Mouse (Mus musculus) MEL (cell line): ENCODE data around the gene Fbxo3. TPM values are rescaled to one million over a fixed set of nuclear protein-coding genes. Genes with fewer than 3 reads are reported as not detected.
"Not testable (repeated sequence)": the region's sequence is repeated elsewhere in the genome, so short reads cannot be mapped to it uniquely, and the experiment has no call there.

Experiments used
- DNase-seq: peaks from one replicate; pipeline ENCODE4 v3.0.0; 2011; ENCODE audit warnings: low read depth, low spot score
- H3K27ac ChIP-seq: 2 replicates; pipeline ENCODE4 v1.5.1; 2012; ENCODE audit warnings: low read depth, mild to moderate bottlenecking, control low read depth, low read length, moderate library complexity; ENCODE audit not compliant: control insufficient read depth
- H3K27me3 ChIP-seq, 2 experiments: fragments of 150-350 bp in 1 of 2; sonication (generic) in 1 of 2; 2 replicates each; pipeline ENCODE4 v1.6.1; 2012; ENCODE audit warnings: low read length in 2 of 2, mild to moderate bottlenecking in 2 of 2, improper control_type of control experiment in 1 of 2, moderate library complexity in 1 of 2; ENCODE audit not compliant: insufficient read depth in 2 of 2, control insufficient read depth in 1 of 2
- H3K36me3 ChIP-seq, 2 experiments: 2 replicates each; pipeline ENCODE4 v1.6.1; 2012 to 2014; ENCODE audit warnings: low read length in 2 of 2, improper control_type of control experiment in 1 of 2, inconsistent platforms in 1 of 2, mild to moderate bottlenecking in 1 of 2; ENCODE audit not compliant: insufficient read depth in 2 of 2, control insufficient read depth in 1 of 2
- H3K4me1 ChIP-seq, 2 experiments: fragments of 150-350 bp in 1 of 2; sonication (generic) in 1 of 2; 2 replicates each; pipeline ENCODE4 v1.6.1; 2012; ENCODE audit warnings: low read length in 2 of 2, improper control_type of control experiment in 1 of 2, mild to moderate bottlenecking in 1 of 2; ENCODE audit not compliant: insufficient read depth in 2 of 2, control insufficient read depth in 1 of 2
- H3K4me3 ChIP-seq, 2 experiments: fragments of 150-350 bp in 1 of 2; sonication (generic) in 1 of 2; 2 replicates each; pipeline ENCODE4 v1.5.1; 2012; ENCODE audit warnings: low read depth in 2 of 2, low read length in 2 of 2, mild to moderate bottlenecking in 2 of 2, moderate library complexity in 2 of 2, control low read depth in 1 of 2, improper control_type of control experiment in 1 of 2; ENCODE audit not compliant: control insufficient read depth in 1 of 2, insufficient read depth in 1 of 2
- H3K79me2 ChIP-seq: 2 replicates; pipeline ENCODE4 v1.6.1; 2012; ENCODE audit warnings: mild to moderate bottlenecking, low read length, moderate library complexity; ENCODE audit not compliant: control insufficient read depth, poor library complexity, insufficient read depth
- H3K9ac ChIP-seq: 2 replicates; pipeline ENCODE4 v1.6.1; 2012; ENCODE audit warnings: low read depth, mild to moderate bottlenecking, control low read depth, low read length, moderate library complexity; ENCODE audit not compliant: control insufficient read depth, poor library complexity, severe bottlenecking
- H3K9me3 ChIP-seq: fragments of 150-350 bp; sonication (generic); replicated peaks from 2 replicates; pipeline ENCODE4 v1.6.1; 2012; ENCODE audit warnings: mild to moderate bottlenecking, low read length, improper control_type of control experiment, moderate library complexity; ENCODE audit not compliant: insufficient read depth
- BHLHE40 ChIP-seq: IDR thresholded peaks from 2 replicates; pipeline ENCODE4 v1.6.1; 2012; ENCODE audit warnings: low read depth, mild to moderate bottlenecking, inconsistent platforms, low read length, improper control_type of control experiment, borderline replicate concordance
- CHD1 ChIP-seq: IDR thresholded peaks from 2 replicates; pipeline ENCODE4 v1.6.1; 2012; ENCODE audit warnings: low read depth, mild to moderate bottlenecking, inconsistent platforms, low read length, improper control_type of control experiment
- CHD2 ChIP-seq: IDR thresholded peaks from 2 replicates; pipeline ENCODE4 v1.6.1; 2011; ENCODE audit warnings: low read length, improper control_type of control experiment
- CTCF ChIP-seq, 3 experiments: IDR thresholded peaks in 2 of 3; conservative IDR thresholded peaks in 1 of 3; 2 replicates each; pipeline ENCODE4 v1.5.1; 2011 to 2012; ENCODE audit warnings: low read length in 3 of 3, low read depth in 2 of 3, mild to moderate bottlenecking in 2 of 3, improper control_type of control experiment in 1 of 3, inconsistent platforms in 1 of 3, mixed read lengths in 1 of 3, moderate library complexity in 1 of 3; ENCODE audit not compliant: control insufficient read depth in 1 of 3, insufficient read depth in 1 of 3, poor library complexity in 1 of 3, severe bottlenecking in 1 of 3
- ELF1 ChIP-seq: IDR thresholded peaks from 2 replicates; pipeline ENCODE4 v1.6.1; 2014; ENCODE audit warnings: low read depth, mild to moderate bottlenecking, inconsistent platforms, low read length, improper control_type of control experiment, moderate library complexity
- GABPA ChIP-seq: IDR thresholded peaks from 2 replicates; pipeline ENCODE4 v1.6.1; 2012; ENCODE audit warnings: low read depth, mild to moderate bottlenecking, inconsistent platforms, low read length, improper control_type of control experiment, moderate library complexity
- KAT2A ChIP-seq: conservative IDR thresholded peaks from 2 replicates; pipeline ENCODE4 v1.6.1; 2012; ENCODE audit warnings: low read depth, low read length, improper control_type of control experiment, inconsistent platforms
- MAFK ChIP-seq: IDR thresholded peaks from 2 replicates; pipeline ENCODE4 v1.6.1; 2011; ENCODE audit warnings: low read depth, mild to moderate bottlenecking, low read length, improper control_type of control experiment, borderline replicate concordance
- MAZ ChIP-seq: IDR thresholded peaks from 2 replicates; pipeline ENCODE4 v1.6.1; 2012; ENCODE audit warnings: low read depth, mild to moderate bottlenecking, inconsistent platforms, low read length, improper control_type of control experiment
- MEF2A ChIP-seq: IDR thresholded peaks from 2 replicates; pipeline ENCODE4 v1.6.1; 2014; ENCODE audit warnings: low read depth, mild to moderate bottlenecking, inconsistent platforms, low read length, improper control_type of control experiment; ENCODE audit not compliant: poor library complexity, insufficient replicate concordance, severe bottlenecking; ENCODE audit errors: extremely low read depth
- MXI1 ChIP-seq: IDR thresholded peaks from 2 replicates; pipeline ENCODE4 v1.6.1; 2011; ENCODE audit warnings: mild to moderate bottlenecking, low read depth, low read length, improper control_type of control experiment
- NRF1 ChIP-seq: IDR thresholded peaks from 2 replicates; pipeline ENCODE4 v1.6.1; 2014; ENCODE audit warnings: low read depth, mild to moderate bottlenecking, inconsistent platforms, low read length, improper control_type of control experiment, moderate library complexity; ENCODE audit not compliant: poor library complexity, insufficient read depth, severe bottlenecking
- POLR2A ChIP-seq, 2 experiments: IDR thresholded peaks; 2 replicates each; pipeline ENCODE4 v1.6.1; 2011 to 2012; ENCODE audit warnings: low read length in 2 of 2, mild to moderate bottlenecking in 2 of 2, control low read depth in 1 of 2, improper control_type of control experiment in 1 of 2, low read depth in 1 of 2, moderate library complexity in 1 of 2; ENCODE audit not compliant: control insufficient read depth in 1 of 2, insufficient read depth in 1 of 2, poor library complexity in 1 of 2
- POLR2AphosphoS2 ChIP-seq: IDR thresholded peaks from 2 replicates; pipeline ENCODE4 v1.6.1; 2011; ENCODE audit warnings: low read length, improper control_type of control experiment
- POLR2AphosphoS5 ChIP-seq: IDR thresholded peaks from 2 replicates; pipeline ENCODE4 v1.6.1; 2012; ENCODE audit warnings: low read depth, borderline replicate concordance, mild to moderate bottlenecking, inconsistent platforms, low read length, moderate library complexity, mixed read lengths
- TAL1 ChIP-seq: IDR thresholded peaks from 2 replicates; pipeline ENCODE4 v1.6.1; 2012; ENCODE audit warnings: mild to moderate bottlenecking, inconsistent platforms, low read length, moderate library complexity, mixed read lengths
- TBP ChIP-seq: IDR thresholded peaks from 2 replicates; pipeline ENCODE4 v1.8.0; 2011; ENCODE audit warnings: low read depth, low read length, improper control_type of control experiment
- TCF12 ChIP-seq: IDR thresholded peaks from 2 replicates; pipeline ENCODE4 v1.6.1; 2014; ENCODE audit warnings: low read depth, mild to moderate bottlenecking, inconsistent platforms, low read length, improper control_type of control experiment, moderate library complexity
- UBTF ChIP-seq: IDR thresholded peaks from 2 replicates; pipeline ENCODE4 v1.6.1; 2012; ENCODE audit warnings: low read depth, mild to moderate bottlenecking, inconsistent platforms, low read length, improper control_type of control experiment, moderate library complexity, borderline replicate concordance; ENCODE audit not compliant: insufficient read depth
- USF2 ChIP-seq, 2 experiments: IDR thresholded peaks; 2 replicates each; pipeline ENCODE4 v1.6.1; 2011 to 2012; ENCODE audit warnings: improper control_type of control experiment in 2 of 2, low read length in 2 of 2, borderline replicate concordance in 1 of 2, inconsistent platforms in 1 of 2, low read depth in 1 of 2, mild to moderate bottlenecking in 1 of 2; ENCODE audit not compliant: insufficient read depth in 1 of 2
- ZC3H11A ChIP-seq: IDR thresholded peaks from 2 replicates; pipeline ENCODE4 v1.6.1; 2012; ENCODE audit warnings: low read depth, mild to moderate bottlenecking, inconsistent platforms, low read length, improper control_type of control experiment
- ZKSCAN1 ChIP-seq: IDR thresholded peaks from 2 replicates; pipeline ENCODE4 v1.6.1; 2012; ENCODE audit warnings: low read depth, mild to moderate bottlenecking, inconsistent platforms, low read length, improper control_type of control experiment, moderate library complexity
- ZMIZ1 ChIP-seq: IDR thresholded peaks from 2 replicates; pipeline ENCODE4 v1.6.1; 2012; ENCODE audit warnings: low read depth, mild to moderate bottlenecking, inconsistent platforms, low read length, improper control_type of control experiment, moderate library complexity
- polyA plus RNA-seq, 2 experiments: library from polyadenylated mRNA; stranded (reverse) in 1 of 2; unstranded in 1 of 2; fragments of >175 nt in 1 of 2; fragments of >200 nt in 1 of 2; gene quantifications; 2 replicates each; pipeline versions ENCODE4 v1.2.1 to v1.2.4; 2012; ENCODE audit warnings: low replicate concordance in 2 of 2, low read depth in 1 of 2; ENCODE audit not compliant: insufficient read length in 2 of 2, insufficient read depth in 1 of 2, missing spikeins in 1 of 2
- total RNA-seq: library from RNA; depleted of rRNA; stranded (reverse); fragments of 300-350 nt; gene quantifications from 2 replicates; pipeline ENCODE4 v1.2.3, GENCODE M21; 2012

The Fbxo3 gene
- total and polyA plus RNA-seq, 3 experiments: 30.9 to 55.4 (median 41.9) TPM

DNA sequence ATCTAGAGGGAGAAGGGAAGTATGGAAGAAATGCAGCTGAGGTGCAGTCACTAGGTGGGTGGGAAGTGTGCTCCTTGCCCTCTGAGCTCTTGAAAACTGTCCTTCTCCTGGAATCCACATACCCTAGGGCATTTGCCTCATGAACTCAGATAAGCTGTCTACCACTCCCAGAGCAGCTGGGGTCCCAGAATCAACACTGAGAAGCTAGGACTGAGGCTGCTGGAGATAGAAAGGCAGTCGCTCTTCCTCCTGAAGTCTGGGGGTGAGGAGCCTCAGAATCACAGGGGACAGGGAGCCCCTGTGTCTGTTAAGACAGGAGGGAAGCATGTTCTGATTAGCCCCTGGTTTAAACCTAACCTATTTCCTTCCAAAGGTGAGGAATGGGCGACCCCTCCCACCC, 82.0 kb downstream of the Fbxo3 start:
- Histone ChIP-seq H3K9me3 (no peaks in the 10 kb centered on the region), H3K27ac (no peak overlapping the region), H3K36me3 (peaks cover 0 to 7% of the 10 kb centered on the region in 2 experiments; a peak in 2 of 4 replicates), H3K27me3 (no peaks in the 10 kb centered on the region), H3K79me2 (no peaks in the 10 kb centered on the region), H3K9ac (no peak overlapping the region), H3K4me1 (peaks cover 0 to 18% of the 10 kb centered on the region in 2 experiments; a peak in 3 of 4 replicates), H3K4me3 (no peak overlapping the region)
- DNase-seq: no peak
- no peak for TF ChIP-seq TCF12
- no peak for TF ChIP-seq KAT2A
- no peak for TF ChIP-seq GABPA
- TF ChIP-seq CHD1: no peak
- no peak for TF ChIP-seq ZC3H11A
- no peak for TF ChIP-seq USF2 (IDR thresholded peaks at IDR 0.05; ENCODE audit: borderline replicate concordance in 1 of 2, insufficient read depth in 1 of 2, low read depth in 1 of 2, low read length in 2 of 2)
- TF ChIP-seq MEF2A: no peak
- no peak for TF ChIP-seq ZMIZ1
- TF ChIP-seq MAZ: no peak
- TF ChIP-seq POLR2AphosphoS2: no peak
- no peak for TF ChIP-seq MAFK
- no peak for TF ChIP-seq MXI1
- TF ChIP-seq ELF1: no peak
- no peak for TF ChIP-seq POLR2AphosphoS5
- no peak for TF ChIP-seq POLR2A (IDR thresholded peaks at IDR 0.05; ENCODE audit: control insufficient read depth in 1 of 2, insufficient read depth in 1 of 2, low read depth in 1 of 2, low read length in 2 of 2, poor library complexity in 1 of 2)
- TF ChIP-seq TAL1: no peak

- no peak overlapping the region for H3K4me3 ChIP-seq
- DNase-seq: peak; percentile 51
- H3K27me3 ChIP-seq: no peaks in the 10 kb centered on the region
- H3K36me3 ChIP-seq: peaks cover 0 to 6% of the 10 kb centered on the region in 2 experiments; a peak in 2 of 4 replicates
- H3K79me2 ChIP-seq: no peaks in the 10 kb centered on the region
- H3K9me3 ChIP-seq: no peaks in the 10 kb centered on the region
- H3K9ac ChIP-seq: no peak overlapping the region
- no peak for TF ChIP-seq ZKSCAN1
- no peak for TF ChIP-seq CHD2
- no peak for TF ChIP-seq TAL1
- no peak for TF ChIP-seq BHLHE40
- TF ChIP-seq TBP: no peak
- TF ChIP-seq MAFK: no peak
- no peak for TF ChIP-seq USF2 (IDR thresholded peaks at IDR 0.05; ENCODE audit: borderline replicate concordance in 1 of 2, insufficient read depth in 1 of 2, low read depth in 1 of 2, low read length in 2 of 2)
- no peak for TF ChIP-seq NRF1
- TF ChIP-seq UBTF: no peak
- TF ChIP-seq POLR2AphosphoS2: no peak
- no peak for TF ChIP-seq CTCF (IDR thresholded peaks at IDR 0.05 in 2 of 3, conservative IDR thresholded peaks at IDR 0.05 in 1 of 3; ENCODE audit: control insufficient read depth in 1 of 3, insufficient read depth in 1 of 3, low read depth in 2 of 3, low read length in 3 of 3, poor library complexity in 1 of 3, severe bottlenecking in 1 of 3)
- TF ChIP-seq, all 39 proteins: peak for 0
- Histone ChIP-seq H3K4me1 (peaks cover 0 to 15% of the 10 kb centered on the region in 2 experiments; a peak in 2 of 4 replicates), H3K27ac (no peak overlapping the region)
Measured at GRCm38 (mm10) chr2:104110031-104110430, 82.5 kb downstream of the Fbxo3 start.

GRCm38 (mm10) chr2:104111170-104111797, 83.8 kb downstream of the Fbxo3 start:
- not testable (repeated sequence) for H3K36me3 ChIP-seq, H3K27ac ChIP-seq, H3K4me3 ChIP-seq, H3K79me2 ChIP-seq, H3K9ac ChIP-seq, DNase-seq, H3K27me3 ChIP-seq, H3K9me3 ChIP-seq
- peaks cover 0 to 11% of the 10 kb centered on the region in 2 experiments; a peak in 2 of 4 replicates for H3K4me1 ChIP-seq
